Mouse (Mus musculus): Measurements from ENCODE around the gene Gm20388.

- TF ChIP-seq CTCF (IDR thresholded peaks at IDR 0.05; ENCODE audit: low read depth) (peak; percentile 97), EP300 (optimal IDR thresholded peaks at IDR 0.05) (no peak)
Observed at GRCm38 (mm10) chr8:122332753-122333506, 2422.3 kb downstream of the Gm20388 start.
